Mouse (Mus musculus) right cerebral cortex, postnatal 4 days (tissue): ENCODE data around the gene Pklr.
"Not testable (repeated sequence)": the region's sequence is repeated elsewhere in the genome, so short reads cannot be mapped to it uniquely, and the experiment has no call there.

Experiments
- DNase-seq: peaks from one replicate; pipeline ENCODE4 v3.0.0-alpha.2; 2022

The Pklr gene

DNA sequence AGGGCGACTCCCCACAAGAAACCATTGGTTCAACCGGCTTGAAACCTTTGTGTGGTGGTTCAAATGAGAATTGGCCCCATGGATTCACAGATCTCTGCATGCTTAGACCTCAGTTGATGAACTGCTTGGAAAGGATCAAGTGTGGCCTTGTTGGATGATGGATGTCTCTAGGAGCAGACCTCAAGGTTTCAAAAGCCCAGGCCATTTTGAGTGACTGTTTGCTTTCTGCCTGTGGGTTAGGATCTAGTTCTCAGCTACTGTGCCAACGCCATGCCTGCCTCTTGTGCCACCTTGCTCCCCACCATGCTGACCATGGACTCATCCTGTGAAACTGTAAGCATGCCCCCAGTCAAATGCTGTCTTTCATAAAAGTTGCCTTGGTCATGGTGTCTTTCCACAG is 10.0 kb upstream of the Pklr start:
- DNase-seq = no peak

DNA sequence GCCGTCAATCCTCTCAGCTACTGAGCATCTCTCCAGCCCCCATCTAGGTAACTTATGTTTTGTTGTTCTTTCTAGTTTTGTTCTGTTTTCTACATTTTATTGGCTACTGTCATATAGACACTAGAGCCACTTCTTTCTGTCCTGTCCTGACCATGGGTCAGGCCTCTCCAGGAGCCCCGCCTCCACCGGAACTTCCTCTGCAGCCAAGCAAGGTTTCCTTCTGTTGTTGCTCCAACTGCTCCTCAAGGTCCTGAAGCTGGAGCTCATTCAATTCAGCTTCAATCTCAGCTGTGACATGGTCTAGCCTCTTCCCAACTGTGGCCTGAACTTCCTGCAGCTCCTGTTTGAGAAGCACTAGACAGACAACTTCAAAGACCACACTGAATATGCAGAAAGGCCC is 6.0 kb upstream of the Pklr start:
- no peak for DNase-seq

DNA sequence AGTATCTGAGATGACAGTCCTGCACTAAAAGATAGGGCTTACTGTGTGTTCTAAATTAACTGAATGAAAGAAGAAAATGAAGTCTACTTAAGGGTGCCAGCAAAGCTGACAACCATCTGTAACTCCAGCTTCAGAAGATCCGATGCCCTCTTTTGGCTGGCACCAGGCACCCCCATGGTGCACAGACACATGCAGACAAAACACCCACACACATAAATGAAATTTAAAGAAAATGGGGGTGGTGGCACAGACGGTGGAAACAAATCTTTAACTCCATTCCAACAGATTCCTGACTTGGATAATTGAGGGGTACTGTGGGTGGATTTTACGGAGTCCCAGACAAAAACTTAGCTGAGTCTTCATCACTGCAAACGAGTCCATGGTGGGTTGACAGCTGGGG is 4.1 kb upstream of the Pklr start:
- DNase-seq = no peak

DNA sequence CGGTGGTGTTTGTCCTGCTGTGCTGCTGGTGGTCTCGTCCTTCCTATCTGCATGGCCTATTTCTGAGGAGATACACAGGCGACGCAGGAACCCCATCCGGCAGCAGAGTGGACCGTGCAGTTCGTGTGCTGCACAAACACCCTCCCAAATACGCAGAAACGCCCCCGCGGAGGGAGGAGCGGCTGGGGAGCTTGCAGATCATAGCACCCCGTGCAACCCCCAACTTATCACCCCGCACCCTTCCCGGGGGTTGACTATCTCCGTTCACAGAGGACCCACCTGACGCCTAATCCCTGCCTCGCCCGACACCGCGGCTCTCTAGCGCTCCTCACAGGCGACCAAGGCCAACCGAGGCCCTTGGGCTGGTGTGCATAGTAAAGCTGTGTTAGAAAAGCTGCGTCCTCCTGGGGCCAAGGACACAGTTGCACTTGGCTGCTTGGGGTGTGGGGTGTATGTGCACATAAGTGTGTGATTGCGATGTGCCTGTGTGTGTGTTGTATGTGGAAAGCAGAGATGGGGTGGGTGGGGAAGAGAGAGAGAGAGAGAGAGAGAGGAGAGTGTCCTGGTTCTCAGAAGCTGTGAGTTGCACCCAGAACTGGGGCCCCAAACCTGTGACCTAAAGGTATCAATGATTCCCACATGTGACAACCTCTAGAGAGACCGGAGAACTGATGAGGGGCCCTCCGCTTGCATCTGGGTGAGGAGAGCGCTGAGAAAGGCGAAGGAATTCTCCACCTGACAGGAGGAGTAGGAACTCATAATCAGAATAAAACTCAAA is 3.5 kb upstream of the Pklr start:
- peak; percentile 49 for DNase-seq

DNA sequence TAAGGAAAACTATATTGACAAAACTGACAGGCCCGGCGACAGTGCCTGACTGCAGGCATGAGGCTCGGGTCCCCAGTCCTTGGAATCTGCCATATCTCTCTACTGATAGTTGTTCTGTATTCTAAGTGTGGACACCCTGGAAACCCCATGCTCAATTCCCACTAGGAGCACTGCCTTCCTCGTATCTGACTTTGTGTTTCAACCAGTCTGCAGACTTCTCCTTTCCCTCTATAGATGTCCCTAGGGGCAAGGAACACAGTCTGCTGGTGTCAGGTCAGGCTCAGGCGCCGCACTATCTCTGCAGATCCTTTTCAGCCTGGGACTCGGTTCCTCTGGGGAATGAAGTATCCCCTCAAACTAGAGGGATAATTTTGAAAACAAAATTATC is 2.9 kb upstream of the Pklr start:
- no peak for DNase-seq

DNA sequence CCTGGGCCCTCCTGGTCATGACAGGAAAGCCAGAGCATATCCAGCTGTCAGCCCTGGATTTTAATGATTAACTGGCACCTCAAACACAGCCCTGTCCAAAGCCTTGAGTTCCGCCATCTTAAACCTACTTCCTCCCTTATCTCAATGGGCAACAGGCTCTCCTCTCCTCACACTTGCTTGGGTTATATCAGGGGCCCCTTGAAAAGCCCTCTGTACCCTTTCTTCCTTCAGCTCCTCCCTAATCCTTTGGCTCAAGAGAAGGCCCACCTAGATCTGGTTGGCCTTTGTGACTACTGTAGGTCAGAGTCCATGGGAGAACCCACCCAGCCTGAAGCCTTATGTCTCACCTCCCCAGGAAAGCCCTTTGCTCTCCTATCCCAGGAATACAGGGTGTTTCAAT is 2.2 kb upstream of the Pklr start:
- no peak for DNase-seq

DNA sequence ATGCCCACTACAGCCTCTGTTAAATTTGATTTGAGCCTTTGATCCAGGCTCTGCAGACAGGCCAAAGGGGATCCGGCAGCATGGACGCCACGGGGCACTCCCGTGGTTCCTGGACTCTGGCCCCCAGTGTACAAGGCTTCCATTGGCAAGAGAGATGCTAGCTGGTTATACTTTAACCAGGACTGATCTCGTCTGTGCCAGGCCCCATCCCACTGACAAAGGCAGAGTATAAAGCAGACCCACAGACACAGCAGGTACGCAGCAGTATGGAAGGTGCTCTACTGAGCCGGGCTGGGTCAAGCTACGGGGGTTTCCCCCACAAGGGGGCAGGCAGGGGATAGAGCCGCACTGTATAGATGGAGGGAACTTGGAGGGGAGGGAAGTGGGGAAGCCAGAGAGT is 423 bp downstream of the Pklr start:
- DNase-seq = no peak

DNA sequence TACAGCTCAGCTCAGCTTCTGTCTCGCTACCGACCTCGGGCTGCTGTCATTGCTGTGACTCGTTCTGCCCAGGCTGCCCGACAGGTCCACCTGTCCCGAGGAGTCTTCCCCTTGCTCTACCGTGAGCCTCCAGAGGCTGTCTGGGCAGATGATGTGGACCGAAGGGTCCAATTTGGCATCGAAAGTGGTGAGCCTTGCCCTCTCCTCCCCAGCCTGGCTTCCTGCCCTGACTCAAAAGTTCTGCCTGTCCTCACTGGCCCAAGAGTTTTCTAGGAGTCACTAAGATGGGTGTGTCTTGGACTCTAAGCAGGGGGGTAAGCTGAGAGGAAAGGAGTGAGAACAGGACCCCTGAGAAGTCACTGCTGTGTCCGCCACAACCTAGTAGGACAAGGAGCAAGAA is 8.9 kb downstream of the Pklr start:
- DNase-seq = no peak

DNA sequence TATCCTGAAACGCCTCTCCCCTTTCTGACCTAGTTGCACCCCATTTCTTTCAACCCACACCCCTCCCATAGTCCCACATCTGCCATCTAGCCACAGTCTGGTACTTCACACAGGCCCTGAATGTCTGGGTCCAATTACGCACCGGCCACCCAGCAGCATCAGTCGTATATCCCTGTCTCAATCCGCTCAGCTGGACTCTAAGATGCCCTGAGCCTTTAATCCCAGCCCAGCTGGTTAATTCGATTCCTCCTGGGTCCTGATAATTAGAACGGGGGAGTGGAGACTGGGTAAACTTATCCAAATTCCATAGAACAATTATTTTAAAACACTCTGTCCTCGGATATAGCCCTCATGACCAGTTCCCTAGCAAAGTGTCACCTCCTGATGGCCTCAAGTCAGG is 9.6 kb downstream of the Pklr start:
- DNase-seq = no peak

DNA sequence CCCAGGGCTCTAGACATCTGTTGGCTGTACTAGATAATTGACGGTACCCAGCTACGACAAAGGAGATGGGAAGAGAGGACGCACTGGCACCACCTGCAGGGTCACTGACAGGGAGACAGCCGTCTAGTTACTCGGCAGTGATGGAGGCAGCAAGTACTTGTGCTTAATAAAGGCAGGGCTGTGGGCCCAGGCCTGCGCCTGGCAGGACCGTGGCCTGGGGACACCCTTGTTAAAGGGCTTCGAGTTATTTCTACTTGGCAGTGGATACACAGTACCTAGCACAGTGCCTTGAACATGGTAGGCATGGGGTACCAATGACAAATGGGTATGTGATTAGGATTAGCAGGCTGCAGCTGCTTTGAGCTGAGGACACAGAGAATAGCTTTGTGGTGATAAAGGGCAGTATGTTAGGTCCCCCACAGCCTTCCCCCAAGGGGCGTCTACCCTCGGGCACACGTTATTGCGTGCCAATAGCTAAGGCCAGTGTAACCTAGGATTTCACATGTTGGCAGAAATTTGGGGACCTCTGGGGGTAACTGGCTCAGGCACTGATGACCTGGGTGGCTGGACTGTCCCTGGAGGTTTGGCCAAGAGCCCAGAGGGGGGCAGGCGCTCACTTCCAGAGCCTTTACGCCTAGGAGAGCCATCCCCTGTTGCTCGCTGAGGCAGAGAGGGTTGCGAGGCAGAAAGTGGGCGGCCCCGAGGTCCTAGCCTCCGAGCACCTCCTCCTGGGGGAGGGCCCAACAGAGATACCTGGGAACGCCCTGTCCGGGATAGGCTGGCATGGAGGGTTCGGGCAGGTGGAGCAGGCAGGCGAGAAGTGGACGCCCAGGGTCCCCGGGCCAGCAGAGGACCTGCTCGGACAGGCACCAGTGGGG is 11.4 kb downstream of the Pklr start:
- DNase-seq = no peak

DNA sequence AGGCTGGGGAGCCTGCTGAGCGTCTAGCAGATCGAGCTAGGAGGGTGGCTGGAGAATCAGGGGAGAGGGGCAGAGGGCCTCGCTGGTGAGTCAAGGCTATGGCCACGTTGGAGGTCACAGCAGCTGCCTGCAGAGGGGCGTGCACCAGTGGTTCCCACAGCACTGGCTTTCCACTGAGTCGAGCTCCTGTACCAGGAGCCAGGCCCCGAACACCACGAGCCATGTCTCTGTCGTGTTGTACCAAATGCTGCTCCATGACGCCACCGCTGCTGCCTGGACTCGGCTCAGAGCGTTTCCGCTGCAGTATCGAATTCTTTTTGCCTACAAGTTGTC is 12.0 kb downstream of the Pklr start:
- no peak for DNase-seq

DNA sequence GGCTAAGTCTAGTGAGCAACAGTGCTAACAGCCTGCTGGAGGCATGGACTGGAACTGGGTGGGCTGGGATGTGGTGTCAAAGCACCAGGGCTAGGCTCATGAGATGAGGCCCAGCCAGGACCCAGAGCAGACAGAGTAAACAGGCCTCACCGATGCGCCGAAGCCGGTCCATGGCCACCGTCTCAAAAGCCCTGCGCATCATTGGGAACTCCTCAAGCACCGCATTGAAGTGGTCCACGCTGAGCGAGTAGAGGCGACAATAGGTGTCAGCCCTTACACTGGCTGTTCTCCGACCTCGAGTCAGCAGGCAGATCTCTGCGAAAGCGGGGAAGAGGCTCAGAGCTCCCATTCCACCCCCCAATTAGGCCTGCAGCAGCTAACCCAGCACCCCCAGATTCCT is 12.6 kb downstream of the Pklr start:
- DNase-seq = no peak

DNA sequence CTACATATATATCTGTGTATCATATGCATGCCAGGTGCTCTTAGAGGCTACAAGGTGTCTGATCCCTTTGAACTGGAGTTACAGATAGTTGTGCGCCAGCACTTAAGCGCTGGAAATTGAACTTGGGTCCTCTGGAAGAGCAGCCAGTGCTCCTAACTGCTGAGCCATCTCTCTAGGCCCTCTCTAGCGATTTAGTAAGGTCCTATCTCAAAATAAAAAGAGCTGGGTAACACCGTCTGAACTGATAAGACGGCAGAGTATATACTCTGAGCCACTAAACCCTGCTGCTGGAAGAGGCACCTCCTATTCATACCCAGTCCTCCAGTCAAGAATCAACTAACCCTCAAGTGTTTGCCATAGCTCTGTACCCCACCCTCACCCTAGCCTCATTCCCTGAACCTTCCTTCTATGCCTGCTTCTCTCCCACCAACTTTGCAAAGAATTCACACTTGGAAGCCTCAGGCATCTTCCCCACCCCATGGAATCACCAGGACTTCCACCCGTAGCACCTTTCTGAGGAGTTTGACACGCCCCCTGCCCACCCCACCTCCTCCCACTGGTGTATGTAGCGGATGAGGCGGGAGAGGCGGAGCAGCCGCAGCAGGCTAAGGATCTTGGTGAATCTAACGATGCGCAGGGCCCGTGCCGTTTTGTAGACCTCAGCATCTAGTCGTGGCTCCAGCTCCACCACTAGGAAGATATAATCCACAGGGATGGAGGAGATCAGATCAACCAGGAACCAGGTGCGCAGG is 16.3 kb downstream of the Pklr start:
- DNase-seq = no peak

DNA sequence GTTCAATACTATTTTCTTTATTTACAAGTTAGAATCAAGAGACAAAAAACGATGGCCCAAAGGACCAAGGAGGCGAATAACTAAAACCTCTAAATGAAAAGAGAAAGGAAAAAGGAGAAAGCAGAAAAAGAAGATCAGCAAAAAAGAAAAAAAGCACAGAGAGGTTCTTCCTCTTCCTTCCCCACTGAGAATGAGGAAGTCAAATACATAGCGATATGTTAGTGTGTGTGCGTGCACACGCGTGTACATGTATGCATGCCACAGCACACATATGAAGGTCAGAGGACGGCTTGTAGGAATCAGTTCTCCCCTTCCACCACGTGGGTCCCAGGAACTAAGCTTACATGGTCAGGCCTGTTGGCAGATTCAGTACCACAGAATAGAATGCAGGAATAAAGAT is 21.0 kb downstream of the Pklr start:
- no peak for DNase-seq

DNA sequence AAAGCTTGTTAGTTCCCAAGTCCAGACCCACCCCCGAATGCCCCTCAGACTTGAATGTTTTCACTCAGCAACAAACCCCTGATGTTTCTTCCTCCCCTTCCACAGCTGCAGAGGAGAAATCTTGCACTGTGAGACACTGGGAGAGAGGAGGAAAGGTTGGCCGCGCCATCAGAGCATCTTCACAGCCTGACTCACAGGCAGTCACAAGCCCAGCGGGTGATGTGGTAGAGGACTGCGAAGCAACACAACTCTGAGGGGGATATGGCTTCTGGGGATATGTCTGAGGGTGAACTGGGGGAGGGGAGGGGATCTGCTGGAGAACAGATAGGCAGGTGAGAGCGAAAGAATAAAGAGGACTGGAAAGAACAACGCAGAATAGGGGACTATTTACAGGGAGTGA is 22.7 kb downstream of the Pklr start:
- no peak for DNase-seq

DNA sequence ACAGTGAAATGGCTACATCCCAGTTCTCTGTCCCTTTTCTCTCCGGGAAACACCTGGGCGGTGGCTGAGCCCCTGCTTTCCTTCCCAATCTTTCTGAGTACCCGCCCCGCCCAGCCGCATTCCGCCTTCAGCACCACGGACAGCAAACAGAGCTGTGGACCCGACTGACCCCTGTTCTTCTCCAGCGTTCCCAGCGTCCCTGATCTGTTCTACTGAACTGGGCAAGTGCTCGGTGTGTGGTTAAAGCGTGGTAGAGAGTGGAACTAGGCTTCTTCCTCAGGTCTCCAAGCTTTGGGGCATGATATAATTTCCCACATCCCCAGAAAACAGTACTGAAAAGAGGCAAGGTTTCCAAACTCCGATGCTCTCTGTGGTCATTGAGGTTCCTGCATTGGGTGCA is 23.3 kb downstream of the Pklr start:
- DNase-seq = peak; percentile 51

DNA sequence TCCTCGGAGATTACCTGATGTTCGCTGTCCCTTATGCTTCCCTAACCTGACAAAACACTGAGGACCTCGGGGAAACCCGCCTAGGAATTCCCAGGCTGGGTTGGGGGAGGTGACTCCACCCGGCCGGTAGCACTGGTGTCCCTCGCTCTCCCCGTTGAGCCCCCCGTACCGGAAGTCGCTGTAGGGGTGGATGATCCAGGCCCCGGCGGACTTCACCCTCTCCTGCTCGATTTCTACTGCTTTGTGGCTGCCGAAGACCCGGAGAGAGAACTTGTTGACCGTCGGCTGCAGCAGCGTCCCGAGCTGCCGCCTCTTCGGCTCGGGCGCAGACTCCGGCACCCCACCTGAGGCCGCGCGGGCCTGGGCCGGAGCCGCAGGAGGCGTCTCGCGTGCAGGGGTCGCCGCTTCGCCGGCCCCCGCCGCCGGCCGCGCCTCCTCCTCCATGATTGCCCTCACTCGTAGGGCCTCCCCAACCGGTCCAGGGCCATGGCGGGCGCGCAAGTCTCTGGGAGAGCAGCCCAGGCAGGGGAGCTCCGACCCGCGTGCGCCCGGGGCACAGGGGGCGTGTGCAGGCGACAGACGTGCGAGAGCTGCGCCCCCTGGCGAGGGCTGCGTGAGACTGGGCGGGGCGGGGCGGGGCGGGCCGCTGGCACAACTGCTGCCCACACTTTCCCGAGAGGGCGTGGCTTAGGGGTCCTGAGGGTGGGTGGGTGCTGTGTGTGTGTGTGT is 23.8 kb downstream of the Pklr start, which contains the start of gene Hcn3:
TSS of gene Hcn3 (minus strand) at position 581 of the 729 bp plus-strand sequence.
- peak; percentile 84 for DNase-seq

DNA sequence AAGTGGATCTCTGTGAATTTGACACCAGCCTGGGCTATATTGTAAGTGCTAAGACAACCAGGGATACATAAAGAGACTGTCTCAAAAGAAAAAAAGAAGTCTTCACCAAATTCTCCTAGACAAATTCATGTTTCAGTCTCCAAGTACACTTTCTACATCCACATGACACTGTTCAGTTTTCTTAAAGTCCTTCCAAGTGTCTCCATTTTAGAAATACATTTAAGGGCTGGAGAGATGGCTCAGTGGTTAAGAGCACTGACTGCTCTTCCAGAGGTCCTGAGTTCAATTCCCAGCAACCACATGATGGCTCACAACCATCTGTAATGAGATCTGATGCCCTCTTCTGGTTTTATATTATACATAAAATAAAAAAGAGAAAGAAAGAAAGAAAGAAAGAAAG is 25.3 kb downstream of the Pklr start:
- DNase-seq = not testable (repeated sequence)

DNA sequence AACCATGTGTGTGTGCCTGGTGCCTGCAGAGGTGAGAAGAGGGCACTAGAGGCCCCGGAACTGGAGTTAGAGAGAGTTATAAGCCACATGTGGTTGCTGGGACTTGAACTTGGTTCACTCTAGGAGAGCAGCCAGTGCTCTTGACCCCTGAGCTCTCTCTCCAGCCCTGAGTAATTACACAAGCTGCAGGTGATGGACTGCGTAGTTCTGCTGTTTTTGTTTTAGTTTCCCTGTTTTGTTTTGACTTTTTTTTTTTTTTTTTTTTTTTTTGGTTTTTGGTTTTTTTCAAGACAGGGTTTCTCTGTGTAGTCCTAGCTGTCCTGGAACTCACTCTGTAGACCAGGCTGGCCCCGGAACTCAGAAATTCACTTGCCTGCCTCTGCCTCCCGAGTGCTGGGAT is 25.8 kb downstream of the Pklr start:
- no peak for DNase-seq

DNA sequence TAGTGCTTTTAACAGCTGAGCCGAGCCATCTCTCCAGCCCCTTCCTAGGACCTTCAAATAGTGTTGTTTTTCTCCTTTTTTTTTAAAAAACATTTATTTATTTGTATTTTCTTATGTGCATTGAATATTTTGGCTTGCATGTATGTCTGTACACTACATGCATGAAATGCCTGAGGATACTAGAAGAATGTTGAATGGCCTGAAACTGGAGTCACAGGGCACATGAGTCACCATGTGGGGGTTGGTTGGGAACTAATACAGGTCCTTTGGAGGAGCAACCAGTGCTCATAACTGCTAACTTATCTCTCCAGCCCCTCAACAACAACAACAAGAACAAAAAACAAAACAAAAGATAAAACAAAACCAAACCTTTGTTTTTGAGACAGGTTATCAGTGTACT is 27.2 kb downstream of the Pklr start:
- DNase-seq = no peak

DNA sequence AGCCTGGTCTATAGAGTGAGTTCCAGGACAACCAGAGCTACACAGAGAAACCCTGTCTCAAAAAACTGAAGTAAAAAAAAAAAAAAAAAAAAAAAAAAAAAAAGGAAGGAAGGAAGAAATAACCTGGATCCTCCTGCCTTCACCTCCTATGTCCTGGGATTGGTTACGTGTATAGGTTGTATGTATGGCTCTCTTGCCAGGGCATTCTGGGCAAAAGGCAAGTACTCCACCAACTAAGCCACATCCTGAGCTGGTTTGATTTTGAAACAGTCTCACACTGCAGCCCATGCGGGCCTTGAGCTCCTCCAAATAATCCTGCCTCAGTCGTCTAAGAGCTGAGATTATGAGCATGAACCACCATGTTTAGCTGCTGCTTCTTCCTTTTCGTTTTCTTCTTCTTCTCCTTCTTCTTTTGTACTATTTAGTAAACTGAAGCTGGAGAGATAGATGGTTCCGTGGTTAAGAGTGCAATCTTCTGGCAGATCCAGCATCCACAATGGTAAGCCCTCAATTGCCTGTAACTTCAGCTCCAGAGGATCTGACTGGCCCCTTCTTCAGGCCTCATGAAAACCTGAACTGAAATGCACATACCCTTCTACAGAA is 27.8 kb downstream of the Pklr start:
- no peak for DNase-seq

DNA sequence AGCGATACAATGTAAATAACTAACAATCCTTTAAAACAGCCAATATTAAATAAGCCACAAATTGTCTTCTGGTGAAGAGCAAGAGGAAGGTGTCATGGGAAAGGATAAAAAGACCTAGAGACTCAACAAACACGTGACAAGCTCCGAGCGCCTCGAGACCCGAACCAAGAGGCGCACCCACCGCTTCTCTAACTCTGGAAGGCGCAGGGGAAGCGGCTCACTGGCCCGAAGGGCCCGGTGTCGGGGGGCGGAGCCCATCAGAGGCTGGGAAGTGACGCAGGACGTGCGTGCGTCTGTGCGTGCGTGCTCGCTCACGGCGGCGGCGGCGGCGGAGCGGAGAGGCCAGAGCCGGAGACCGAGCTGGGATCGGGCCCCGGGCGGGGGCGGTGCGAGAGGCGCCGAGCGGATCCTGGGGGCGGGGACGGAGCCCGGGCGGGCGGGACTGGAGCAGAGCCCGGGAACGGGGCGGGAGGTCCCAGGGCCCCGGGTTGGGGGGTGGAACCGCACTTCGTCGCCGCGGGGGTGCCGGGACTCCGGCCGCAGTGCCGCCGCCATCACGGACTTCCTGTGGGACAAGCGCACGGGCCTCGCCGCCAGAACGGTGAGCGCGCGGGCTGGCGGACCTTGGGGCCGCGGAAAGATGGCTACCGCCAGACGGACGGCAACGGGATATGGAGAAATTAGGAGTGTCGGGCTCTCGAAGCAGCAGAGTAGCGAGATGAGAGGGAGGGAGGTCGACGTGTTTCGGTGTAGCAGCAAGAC is 28.7 kb downstream of the Pklr start, which contains the start of gene Clk2:
TSS of gene Clk2 (plus strand) at position 290 of the 762 bp plus-strand sequence.
- peak; percentile 89 for DNase-seq
